Mouse (Mus musculus) C2C12 (cell line): ENCODE results near the gene Icam2. TPM values are rescaled to one million over a fixed set of nuclear protein-coding genes. Genes with fewer than 3 reads are reported as not detected.

Source experiments
- H3K27me3 ChIP-seq: one replicate; pipeline ENCODE4 v1.6.1; 2011; ENCODE audit not compliant: control insufficient read depth, insufficient read depth, insufficient read length
- H3K36me3 ChIP-seq: one replicate; pipeline ENCODE4 v1.6.1; 2011; ENCODE audit not compliant: control insufficient read depth, insufficient read depth
- H3K4me3 ChIP-seq: one replicate; pipeline ENCODE4 v1.5.1; 2011; ENCODE audit warnings: mild to moderate bottlenecking, control low read depth; ENCODE audit not compliant: poor library complexity, insufficient read depth, severe bottlenecking
- H3K79me2 ChIP-seq: one replicate; pipeline ENCODE4 v1.6.1; 2011; ENCODE audit not compliant: control insufficient read depth, insufficient read depth
- H3K79me3 ChIP-seq: one replicate; pipeline ENCODE4 v1.6.1; 2011; ENCODE audit warnings: low read depth, control low read depth
- H3ac ChIP-seq: one replicate; pipeline ENCODE3; 2011; ENCODE audit warnings: low read depth; ENCODE audit not compliant: control insufficient read depth, insufficient read length
- CEBPB ChIP-seq: IDR thresholded peaks from one replicate; pipeline ENCODE4 v1.6.1; 2011; ENCODE audit warnings: low read depth, mild to moderate bottlenecking, control low read depth, moderate library complexity
- CTCF ChIP-seq: IDR thresholded peaks from one replicate; pipeline ENCODE4 v1.5.1; 2011; ENCODE audit not compliant: control insufficient read depth, insufficient read depth, insufficient read length
- FOSL1 ChIP-seq: IDR thresholded peaks from one replicate; pipeline ENCODE4 v1.8.0; 2011; ENCODE audit warnings: mild to moderate bottlenecking, low read length; ENCODE audit not compliant: poor library complexity, insufficient read depth, severe bottlenecking
- MAX ChIP-seq: IDR thresholded peaks from one replicate; pipeline ENCODE4 v1.6.1; 2011; ENCODE audit warnings: mild to moderate bottlenecking, control low read depth
- MYOD1 ChIP-seq: IDR thresholded peaks from one replicate; pipeline ENCODE4 v1.6.1; 2011; ENCODE audit warnings: low read depth; ENCODE audit not compliant: control insufficient read depth, insufficient read length
- MYOG ChIP-seq: IDR thresholded peaks from one replicate; pipeline ENCODE4 v1.6.1; 2011; ENCODE audit not compliant: control insufficient read depth, insufficient read length; ENCODE audit errors: extremely low read depth
- USF1 ChIP-seq: IDR thresholded peaks from one replicate; pipeline ENCODE4 v1.6.1; 2011; ENCODE audit warnings: low read depth, mild to moderate bottlenecking, control low read depth, moderate library complexity
- polyA plus RNA-seq: library from polyadenylated mRNA; unstranded; fragments of >200 nt; fragmentation: generic; extraction: Trizol; gene quantifications from one replicate; pipeline ENCODE4 v1.2.1, GENCODE M21; 2012; ENCODE audit warnings: missing spikeins

Gene Icam2
- polyA plus RNA-seq, 1 experiment: not detected

DNA sequence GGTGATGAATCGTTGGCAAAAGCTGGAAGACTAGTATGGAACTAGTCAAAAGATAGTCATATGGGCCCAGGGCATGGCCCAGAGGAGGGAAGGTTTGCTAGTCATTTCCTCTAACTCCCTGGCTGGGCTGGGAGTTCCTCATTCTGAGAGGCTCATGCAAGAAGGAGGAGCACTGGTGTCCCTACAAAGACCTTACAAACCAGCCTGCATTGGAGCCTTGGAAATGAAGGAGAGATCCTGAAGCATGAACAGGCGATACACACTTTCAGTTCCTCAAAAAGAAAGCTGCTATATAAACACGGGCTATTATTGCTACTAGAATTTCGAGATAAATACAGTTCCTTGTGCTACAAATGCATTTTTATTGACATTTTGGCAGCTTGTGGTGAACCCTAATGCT is 40.2 kb upstream of the Icam2 start:
- TF ChIP-seq MYOG (no peak), MYOD1 (no peak), CTCF (no peak), MAX (no peak), USF1 (no peak), CEBPB (no peak), FOSL1 (no peak)
- no peak overlapping the region for H3K4me3 ChIP-seq
- no peaks in the 10 kb centered on the region for H3K27me3 ChIP-seq
- no peaks in the 10 kb centered on the region for H3K79me3 ChIP-seq
- H3K79me2 ChIP-seq: no peaks in the 10 kb centered on the region
- H3K36me3 ChIP-seq: peaks cover 59% of the 10 kb centered on the region
- no peak overlapping the region for H3ac ChIP-seq

DNA sequence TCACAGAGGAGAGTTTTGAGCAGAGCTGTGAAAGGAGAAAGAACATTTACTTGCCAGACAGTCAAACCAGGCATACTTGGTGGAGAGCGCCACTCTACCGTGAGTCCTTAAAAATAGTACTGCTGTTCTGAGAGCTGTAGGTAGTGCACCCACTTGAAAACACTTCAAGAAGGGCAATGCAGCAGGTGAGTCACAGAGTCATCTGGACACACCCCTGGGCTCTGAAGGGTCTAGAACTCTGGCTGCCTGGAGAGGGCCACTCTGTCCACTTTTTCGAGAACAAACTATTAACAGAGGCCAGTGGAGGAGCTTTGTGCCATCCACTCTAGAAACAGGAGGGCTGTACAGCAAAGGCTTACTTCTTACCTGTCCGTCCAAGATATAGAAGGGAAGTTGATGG is 38.6 kb upstream of the Icam2 start:
- Histone ChIP-seq H3K79me2 (no peaks in the 10 kb centered on the region), H3K79me3 (no peaks in the 10 kb centered on the region), H3K36me3 (peaks cover 67% of the 10 kb centered on the region), H3K27me3 (no peaks in the 10 kb centered on the region), H3ac (no peak overlapping the region), H3K4me3 (no peak overlapping the region)
- TF ChIP-seq CTCF (no peak), USF1 (no peak), FOSL1 (no peak), CEBPB (no peak), MAX (no peak), MYOD1 (no peak), MYOG (no peak)

DNA sequence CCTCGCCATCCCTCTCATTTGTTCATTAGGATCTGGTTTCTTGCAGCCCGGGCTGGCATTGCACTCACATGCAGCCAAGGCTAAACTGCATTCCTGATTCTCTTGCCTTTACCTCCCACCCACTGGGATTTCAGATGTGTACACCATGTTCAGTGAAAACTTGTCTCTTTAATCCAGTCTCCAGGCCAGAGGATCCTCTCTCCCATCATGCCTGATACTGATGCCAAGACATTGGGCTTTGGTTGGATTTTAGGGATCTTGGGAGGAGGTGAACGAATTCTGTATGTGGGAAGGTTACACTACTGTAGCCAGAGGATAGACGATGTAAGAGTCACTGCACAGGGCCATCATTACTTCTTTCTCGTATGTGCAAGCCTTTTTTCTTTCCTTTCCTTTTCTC is 37.3 kb upstream of the Icam2 start:
- no peak for TF ChIP-seq MYOD1
- TF ChIP-seq CTCF: no peak
- TF ChIP-seq CEBPB: no peak
- TF ChIP-seq MYOG: no peak
- TF ChIP-seq FOSL1: no peak
- no peak for TF ChIP-seq USF1
- TF ChIP-seq MAX: no peak
- no peak overlapping the region for H3K4me3 ChIP-seq
- H3K79me3 ChIP-seq: no peaks in the 10 kb centered on the region
- H3K36me3 ChIP-seq: peaks cover 77% of the 10 kb centered on the region
- no peaks in the 10 kb centered on the region for H3K27me3 ChIP-seq
- H3ac ChIP-seq: no peak overlapping the region
- no peaks in the 10 kb centered on the region for H3K79me2 ChIP-seq

DNA sequence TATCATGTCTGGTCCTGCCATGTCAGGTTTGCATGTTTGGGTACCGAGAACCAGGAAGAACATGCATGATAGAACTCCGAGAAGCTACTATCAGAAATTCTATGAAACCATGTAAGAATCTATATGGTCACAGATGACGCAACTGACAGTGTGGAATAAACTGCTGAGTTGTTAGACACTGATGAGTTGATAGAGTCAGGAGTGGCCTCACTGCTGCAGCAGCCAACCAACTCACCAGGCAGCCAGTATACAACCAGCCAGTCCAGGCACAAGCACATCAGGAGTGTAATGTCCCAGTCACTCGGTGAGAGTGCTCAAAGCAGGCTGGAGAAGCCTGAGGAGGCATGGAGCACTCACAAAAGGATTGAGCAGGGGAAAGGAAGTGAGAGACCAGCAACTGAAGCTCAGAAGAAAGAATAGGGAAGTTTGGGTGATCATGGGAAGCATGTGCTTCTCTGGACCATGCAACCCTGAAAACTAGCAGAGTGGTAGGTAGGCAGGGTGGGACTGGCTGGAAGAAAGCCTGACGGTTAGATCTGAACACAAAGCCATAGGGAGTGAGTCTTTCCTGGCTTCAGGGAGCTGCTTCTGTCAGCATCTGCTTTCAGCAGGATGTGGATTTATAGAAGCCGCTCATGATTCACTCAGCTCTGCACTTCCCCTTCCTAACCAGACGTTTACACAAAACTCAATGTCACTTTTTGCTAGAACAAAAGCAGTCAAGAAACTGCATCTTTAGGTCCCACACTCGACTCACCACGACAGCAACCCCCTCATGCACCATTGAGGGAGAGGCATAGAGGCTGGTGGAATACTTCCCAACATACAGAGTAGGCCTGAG is 31.6 kb upstream of the Icam2 start:
- no peaks in the 10 kb centered on the region for H3K79me2 ChIP-seq
- no peak overlapping the region for H3ac ChIP-seq
- H3K27me3 ChIP-seq: no peaks in the 10 kb centered on the region
- no peak overlapping the region for H3K4me3 ChIP-seq
- TF ChIP-seq FOSL1: no peak
- TF ChIP-seq CTCF: no peak
- no peak for TF ChIP-seq MAX
- no peak for TF ChIP-seq MYOD1
- TF ChIP-seq MYOG: no peak
- TF ChIP-seq USF1: no peak
- no peak for TF ChIP-seq CEBPB
- H3K79me3 ChIP-seq: no peaks in the 10 kb centered on the region
- H3K36me3 ChIP-seq: peaks cover 78% of the 10 kb centered on the region

DNA sequence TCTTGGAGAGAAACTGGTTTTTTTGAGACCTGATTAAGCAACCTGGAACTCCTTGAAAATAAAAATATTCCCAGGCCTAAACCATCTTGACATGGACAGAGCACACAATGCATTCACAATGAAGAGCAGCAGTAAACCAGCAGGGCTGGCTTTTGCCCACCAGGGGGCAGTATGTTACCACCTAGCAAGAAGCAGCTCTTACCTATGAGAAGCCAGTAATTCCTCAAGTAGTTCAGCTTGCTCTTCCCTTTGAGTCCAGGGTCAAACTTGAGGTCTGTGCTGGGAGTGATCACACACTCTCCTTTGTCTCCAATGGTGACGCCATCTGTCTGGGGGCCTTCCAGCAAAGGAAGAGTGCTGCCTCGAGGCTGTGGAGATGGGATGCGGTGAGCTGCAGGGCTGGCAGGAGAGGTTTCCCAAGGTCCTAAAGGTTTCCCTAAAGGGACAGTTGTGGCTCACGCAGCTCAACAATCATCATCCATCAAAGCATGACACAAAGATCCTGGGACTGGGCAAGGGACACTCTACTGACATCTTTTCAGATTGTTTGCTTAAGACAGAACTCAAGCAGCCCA is 30.8 kb upstream of the Icam2 start:
- no peaks in the 10 kb centered on the region for H3K79me3 ChIP-seq
- H3K36me3 ChIP-seq: peaks cover 81% of the 10 kb centered on the region
- TF ChIP-seq MYOG (no peak), MYOD1 (no peak), USF1 (no peak), FOSL1 (no peak), CEBPB (no peak), CTCF (peak; percentile 63), MAX (no peak)

DNA sequence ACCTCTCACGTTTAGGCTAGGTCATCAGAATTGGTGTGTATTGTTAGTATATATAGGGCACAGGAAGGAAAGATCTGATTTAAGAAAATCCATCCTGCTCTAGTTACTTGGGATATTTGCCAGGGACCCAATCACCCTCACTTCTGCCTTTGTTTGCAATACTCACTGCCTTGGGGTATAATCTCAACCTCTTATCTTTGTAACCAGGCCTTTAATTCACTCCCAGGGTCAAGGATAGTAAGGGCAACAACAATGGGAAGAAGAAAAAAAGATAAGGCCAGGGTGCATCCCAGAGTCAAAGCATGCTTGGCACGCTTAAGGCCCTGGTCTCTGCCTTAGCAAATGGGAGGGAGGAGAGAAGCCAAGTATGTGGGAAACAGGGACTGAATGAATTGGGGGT is 30.0 kb upstream of the Icam2 start:
- H3K4me3 ChIP-seq: no peak overlapping the region
- no peaks in the 10 kb centered on the region for H3K27me3 ChIP-seq
- H3K79me3 ChIP-seq: no peaks in the 10 kb centered on the region
- H3K36me3 ChIP-seq: peaks cover 81% of the 10 kb centered on the region
- H3K79me2 ChIP-seq: no peaks in the 10 kb centered on the region
- TF ChIP-seq CEBPB: no peak
- no peak for TF ChIP-seq USF1
- TF ChIP-seq FOSL1: no peak
- no peak for TF ChIP-seq MYOD1
- TF ChIP-seq MYOG: no peak
- no peak for TF ChIP-seq MAX
- no peak for TF ChIP-seq CTCF
- no peak overlapping the region for H3ac ChIP-seq

More for the DNA sequence above, 30.8 kb upstream of the Icam2 start:
- Histone ChIP-seq H3K4me3 (no peak overlapping the region), H3K79me2 (no peaks in the 10 kb centered on the region), H3K27me3 (no peaks in the 10 kb centered on the region), H3ac (no peak overlapping the region)
